Mouse (Mus musculus) CH12.LX (cell line): Measurements from ENCODE around the gene Tctn3. TPM values are rescaled to one million over a fixed set of nuclear protein-coding genes. Genes with fewer than 3 reads are reported as not detected.

ENCODE experiments used
- DNase-seq: peaks from one replicate; pipeline ENCODE4 v3.0.0-alpha.2; 2013; ENCODE audit errors: extremely low read depth
- H3K27ac ChIP-seq: 2 replicates; pipeline ENCODE4 v1.5.1; 2012; ENCODE audit warnings: low read depth, mild to moderate bottlenecking, control low read depth, moderate library complexity; ENCODE audit not compliant: insufficient read depth
- H3K27me3 ChIP-seq: replicated peaks from 2 replicates; pipeline ENCODE3; 2012; ENCODE audit warnings: inconsistent platforms
- H3K36me3 ChIP-seq, 2 experiments: replicated peaks in 1 of 2; 2 replicates each; pipeline versions ENCODE3 to v1.6.1; 2012; ENCODE audit warnings: inconsistent platforms in 1 of 2, low read length in 1 of 2, mild to moderate bottlenecking in 1 of 2, mixed read lengths in 1 of 2, moderate library complexity in 1 of 2; ENCODE audit not compliant: control insufficient read depth in 1 of 2, insufficient read depth in 1 of 2
- H3K4me1 ChIP-seq, 2 experiments: 2 replicates each; pipeline ENCODE4 v1.6.1; 2012; ENCODE audit warnings: inconsistent platforms in 1 of 2, moderate library complexity in 1 of 2; ENCODE audit not compliant: insufficient read depth in 2 of 2, control insufficient read depth in 1 of 2
- H3K4me2 ChIP-seq: 2 replicates; pipeline ENCODE4 v1.6.1; 2012; ENCODE audit warnings: low read depth, mild to moderate bottlenecking, control low read depth; ENCODE audit not compliant: poor library complexity, insufficient read depth, severe bottlenecking
- H3K4me3 ChIP-seq, 3 experiments: fragments of 150-350 bp in 1 of 3; sonication (generic) in 1 of 3; replicated peaks in 1 of 3; 2 replicates each; pipeline versions ENCODE3 to v1.5.1; 2011 to 2012; ENCODE audit warnings: low read depth in 2 of 3, low read length in 2 of 3, mild to moderate bottlenecking in 2 of 3, moderate library complexity in 2 of 3, control low read depth in 1 of 3, improper control_type of control experiment in 1 of 3, inconsistent platforms in 1 of 3, mixed read lengths in 1 of 3; ENCODE audit not compliant: poor library complexity in 1 of 3
- H3K79me2 ChIP-seq: replicated peaks from 2 replicates; pipeline ENCODE4 v1.6.1; 2012; ENCODE audit warnings: mild to moderate bottlenecking, moderate library complexity; ENCODE audit not compliant: control insufficient read depth, poor library complexity, insufficient read depth, severe bottlenecking; ENCODE audit errors: extremely low read depth
- H3K9ac ChIP-seq: 2 replicates; pipeline ENCODE4 v1.6.1; 2012; ENCODE audit warnings: low read depth, mild to moderate bottlenecking, control low read depth, moderate library complexity; ENCODE audit not compliant: insufficient read depth
- H3K9me3 ChIP-seq: replicated peaks from 2 replicates; pipeline ENCODE3; 2012; ENCODE audit warnings: low read length, inconsistent platforms, mixed read lengths
- BHLHE40 ChIP-seq: IDR thresholded peaks from 2 replicates; pipeline ENCODE4 v1.6.1; 2011; ENCODE audit warnings: mild to moderate bottlenecking, low read depth, low read length, improper control_type of control experiment
- CHD1 ChIP-seq: IDR thresholded peaks from 2 replicates; pipeline ENCODE4 v1.6.1; 2012; ENCODE audit warnings: low read depth, low read length, improper control_type of control experiment, inconsistent platforms
- CTCF ChIP-seq, 2 experiments: IDR thresholded peaks in 1 of 2; conservative IDR thresholded peaks in 1 of 2; 2 replicates each; pipeline ENCODE4 v1.5.1; 2011 to 2012; ENCODE audit warnings: low read depth in 2 of 2, low read length in 2 of 2, improper control_type of control experiment in 1 of 2, inconsistent platforms in 1 of 2, mild to moderate bottlenecking in 1 of 2, moderate library complexity in 1 of 2
- E2F4 ChIP-seq: IDR thresholded peaks from 2 replicates; pipeline ENCODE4 v1.6.1; 2011; ENCODE audit warnings: low read depth, low read length, improper control_type of control experiment; ENCODE audit not compliant: insufficient replicate concordance
- ELF1 ChIP-seq: IDR thresholded peaks from 2 replicates; pipeline ENCODE4 v1.6.1; 2014; ENCODE audit warnings: low read depth, mild to moderate bottlenecking, inconsistent platforms, low read length, improper control_type of control experiment
- EP300 ChIP-seq: IDR thresholded peaks from 2 replicates; pipeline ENCODE4 v1.6.1; 2011; ENCODE audit warnings: low read length, improper control_type of control experiment
- ETS1 ChIP-seq: conservative IDR thresholded peaks from 2 replicates; pipeline ENCODE4 v1.6.1; 2012; ENCODE audit warnings: low read depth, mild to moderate bottlenecking, inconsistent platforms, low read length, improper control_type of control experiment, moderate library complexity
- GABPA ChIP-seq: IDR thresholded peaks from 2 replicates; pipeline ENCODE4 v1.6.1; 2012; ENCODE audit warnings: low read depth, low read length, improper control_type of control experiment, inconsistent platforms; ENCODE audit not compliant: insufficient replicate concordance
- HCFC1 ChIP-seq: IDR thresholded peaks from 2 replicates; pipeline ENCODE4 v1.6.1; 2012; ENCODE audit warnings: low read depth, mild to moderate bottlenecking, inconsistent platforms, low read length, improper control_type of control experiment
- IRF4 ChIP-seq: IDR thresholded peaks from 2 replicates; pipeline ENCODE4 v1.6.1; 2014; ENCODE audit warnings: low read depth, mild to moderate bottlenecking, inconsistent platforms, low read length, improper control_type of control experiment
- JUND ChIP-seq: conservative IDR thresholded peaks from 2 replicates; pipeline ENCODE4 v1.6.1; 2011; ENCODE audit warnings: low read depth, low read length, improper control_type of control experiment
- MAFK ChIP-seq: IDR thresholded peaks from 2 replicates; pipeline ENCODE4 v1.6.1; 2011; ENCODE audit warnings: low read length, improper control_type of control experiment; ENCODE audit not compliant: insufficient replicate concordance
- MAZ ChIP-seq: IDR thresholded peaks from 2 replicates; pipeline ENCODE4 v1.6.1; 2012; ENCODE audit warnings: low read depth, mild to moderate bottlenecking, inconsistent platforms, low read length, improper control_type of control experiment, moderate library complexity
- MXI1 ChIP-seq: IDR thresholded peaks from 2 replicates; pipeline ENCODE4 v1.6.1; 2011; ENCODE audit warnings: mild to moderate bottlenecking, low read depth, low read length, improper control_type of control experiment
- MYC ChIP-seq: IDR thresholded peaks from 2 replicates; pipeline ENCODE4 v1.6.1; 2011; ENCODE audit warnings: low read depth, mild to moderate bottlenecking, improper control_type of control experiment, low read length
- NRF1 ChIP-seq: IDR thresholded peaks from 2 replicates; pipeline ENCODE4 v1.6.1; 2014; ENCODE audit warnings: low read depth, mild to moderate bottlenecking, inconsistent platforms, low read length, improper control_type of control experiment, moderate library complexity
- POLR2A ChIP-seq: IDR thresholded peaks from 2 replicates; pipeline ENCODE4 v1.6.1; 2011; ENCODE audit warnings: low read depth, mild to moderate bottlenecking, improper control_type of control experiment, low read length
- POLR2AphosphoS2 ChIP-seq: IDR thresholded peaks from 2 replicates; pipeline ENCODE4 v1.6.1; 2011; ENCODE audit warnings: low read depth, low read length, improper control_type of control experiment
- RAD21 ChIP-seq: IDR thresholded peaks from 2 replicates; pipeline ENCODE4 v1.6.1; 2011; ENCODE audit warnings: low read depth, mild to moderate bottlenecking, low read length, improper control_type of control experiment, moderate library complexity
- SIN3A ChIP-seq: IDR thresholded peaks from 2 replicates; pipeline ENCODE4 v1.6.1; 2012; ENCODE audit warnings: low read length, improper control_type of control experiment, inconsistent platforms
- SMC3 ChIP-seq: IDR thresholded peaks from 2 replicates; pipeline ENCODE4 v1.6.1; 2011; ENCODE audit warnings: low read depth, low read length, improper control_type of control experiment
- TBP ChIP-seq: conservative IDR thresholded peaks from 2 replicates; pipeline ENCODE4 v1.6.1; 2011; ENCODE audit warnings: low read depth, low read length, improper control_type of control experiment
- TCF12 ChIP-seq: IDR thresholded peaks from 2 replicates; pipeline ENCODE4 v1.6.1; 2014; ENCODE audit warnings: low read depth, mild to moderate bottlenecking, inconsistent platforms, low read length, improper control_type of control experiment
- UBTF ChIP-seq: IDR thresholded peaks from 2 replicates; pipeline ENCODE4 v1.6.1; 2012; ENCODE audit warnings: low read depth, mild to moderate bottlenecking, inconsistent platforms, low read length, improper control_type of control experiment, moderate library complexity
- USF1 ChIP-seq: IDR thresholded peaks from 2 replicates; pipeline ENCODE4 v1.6.1; 2014; ENCODE audit warnings: low read depth, mild to moderate bottlenecking, inconsistent platforms, low read length, improper control_type of control experiment
- USF2 ChIP-seq: conservative IDR thresholded peaks from 2 replicates; pipeline ENCODE4 v1.6.1; 2011; ENCODE audit warnings: low read depth, low read length, improper control_type of control experiment
- ZC3H11A ChIP-seq: IDR thresholded peaks from 2 replicates; pipeline ENCODE4 v1.6.1; 2012; ENCODE audit warnings: low read depth, mild to moderate bottlenecking, inconsistent platforms, low read length, improper control_type of control experiment
- ZKSCAN1 ChIP-seq: IDR thresholded peaks from 2 replicates; pipeline ENCODE4 v1.6.1; 2012; ENCODE audit warnings: low read depth, inconsistent platforms, low read length, improper control_type of control experiment, borderline replicate concordance
- ZMIZ1 ChIP-seq: IDR thresholded peaks from 2 replicates; pipeline ENCODE4 v1.6.1; 2012; ENCODE audit warnings: low read depth, mild to moderate bottlenecking, inconsistent platforms, low read length, improper control_type of control experiment
- dilution Hi-C: fragments of 300-500 bp; cut with MboI; formaldehyde crosslinking; loops from 2 replicates; pipeline ENCODE4 v1.14.3; 2020; ENCODE audit warnings: low sequenced_read_pairs; ENCODE audit not compliant: extremely low pct_unique_long_range_greater_than_20kb, extremely low pct_ligation_motif_present
- in situ Hi-C: fragments of 300-500 bp; cut with MboI; formaldehyde crosslinking; loops from 3 replicates; pipeline ENCODE4 v1.14.3; 2019; ENCODE audit warnings: low sequenced_read_pairs, low pct_ligation_motif_present, low pct_unique_long_range_greater_than_20kb, mixed read lengths
- polyA plus RNA-seq: library from polyadenylated mRNA; unstranded; fragments of >175 nt; gene quantifications from 2 replicates; pipeline ENCODE4 v1.2.1, GENCODE M21; 2012; ENCODE audit warnings: low read depth; ENCODE audit not compliant: insufficient read length
- total RNA-seq, 2 experiments: library from RNA; depleted of rRNA; stranded (reverse); fragments of 300-350 nt in 1 of 2; fragments of >200 nt in 1 of 2; gene quantifications; 2 replicates each; pipeline ENCODE4 v1.2.3; 2012 to 2014

Tctn3 gene
- total and polyA plus RNA-seq, 3 experiments = 6.4 to 10.6 (median 9.9) TPM

- TF ChIP-seq SMC3 (no peak), EP300 (0 out of 2 replicates have a peak, but pooled peaks have one; percentile 7)
- peak overlapping the region; percentile 94 for H3K9ac ChIP-seq
- H3K9me3 ChIP-seq = no peaks in the 10 kb centered on the region
- in situ Hi-C loops (no loop called here), dilution Hi-C loops (no loop called here)
- H3K4me3 ChIP-seq = peak overlapping the region; percentile 71 to 96 (median 87)
- DNase-seq = no peak
- peaks cover 17 to 51% of the 10 kb centered on the region in 2 experiments for H3K36me3 ChIP-seq
- no peaks in the 10 kb centered on the region for H3K27me3 ChIP-seq
- peak overlapping the region; percentile 29 for H3K4me2 ChIP-seq
- H3K79me2 ChIP-seq = peaks cover 34% of the 10 kb centered on the region
- H3K27ac ChIP-seq = no peak overlapping the region
- peaks cover 7 to 33% of the 10 kb centered on the region in 2 experiments; a peak in 3 of 4 replicates for H3K4me1 ChIP-seq
These were observed 22.5 kb downstream of the Tctn3 start for GRCm38 (mm10) chr19:40589530-40589880.

GRCm38 (mm10) chr19:40588847-40589529, 23.0 kb downstream of the Tctn3 start:
- peaks cover 7 to 37% of the 10 kb centered on the region in 2 experiments; a peak in 3 of 4 replicates for H3K4me1 ChIP-seq
- peak overlapping the region; percentile 94 for H3K9ac ChIP-seq
- peak; percentile 95 for DNase-seq
- peak overlapping the region; percentile 76 for H3K27ac ChIP-seq
- H3K4me2 ChIP-seq = peak overlapping the region; percentile 81
- peaks cover 21 to 50% of the 10 kb centered on the region in 2 experiments for H3K36me3 ChIP-seq
- H3K4me3 ChIP-seq = peak overlapping the region; percentile 71 to 96 (median 87)
- H3K79me2 ChIP-seq = peaks cover 34% of the 10 kb centered on the region
- no peaks in the 10 kb centered on the region for H3K9me3 ChIP-seq
- H3K27me3 ChIP-seq = no peaks in the 10 kb centered on the region
- dilution Hi-C loops = no loop called here
- in situ Hi-C loops = no loop called here
- TF ChIP-seq E2F4 = 0 out of 2 replicates have a peak, but pooled peaks have one; percentile 49
- TF ChIP-seq BHLHE40 = peak; percentile 17; the same call in 1 of the 2 replicates
- peak; percentile 76; the same call in 1 of the 2 replicates for TF ChIP-seq TBP
- peak; percentile 45 for TF ChIP-seq RAD21
- TF ChIP-seq SIN3A = peak; percentile 96
- peak; percentile 76 for TF ChIP-seq POLR2A
- peak; percentile 87 for TF ChIP-seq ELF1
- no peak for TF ChIP-seq USF1
- TF ChIP-seq USF2 = no peak
- no peak; the same call in 1 of the 2 replicates for TF ChIP-seq NRF1
- peak; percentile 94; the same call in 1 of the 2 replicates for TF ChIP-seq CHD1
- peak; percentile 3; the same call in 1 of the 2 replicates for TF ChIP-seq EP300
- no peak for TF ChIP-seq ZKSCAN1
- TF ChIP-seq GABPA = no peak
- peak; percentile 69; the same call in 1 of the 2 replicates for TF ChIP-seq TCF12
- peak; percentile 58; the same call in 1 of the 2 replicates for TF ChIP-seq MXI1
- TF ChIP-seq POLR2AphosphoS2 = 0 out of 2 replicates have a peak, but pooled peaks have one; percentile 66
- TF ChIP-seq MAZ = peak; percentile 38; the same call in 1 of the 2 replicates
- peak; percentile 60 for TF ChIP-seq ZMIZ1
- TF ChIP-seq MYC = peak; percentile 87
- TF ChIP-seq UBTF = 0 out of 2 replicates have a peak, but pooled peaks have one; percentile 18
- TF ChIP-seq CTCF (conservative IDR thresholded peaks at IDR 0.05 in 1 of 2, IDR thresholded peaks at IDR 0.05 in 1 of 2; ENCODE audit: low read depth in 2 of 2, low read length in 2 of 2) = peak; percentile 42 to 78; a peak in 3 of 4 replicates
- TF ChIP-seq SMC3 = peak; percentile 53
- TF ChIP-seq ZC3H11A = no peak
- no peak; the same call in 1 of the 2 replicates for TF ChIP-seq ETS1
- 0 out of 2 replicates have a peak, but pooled peaks have one; percentile 1 for TF ChIP-seq MAFK
- TF ChIP-seq IRF4 = peak; percentile 58; the same call in 1 of the 2 replicates
- peak; percentile 51; the same call in 1 of the 2 replicates for TF ChIP-seq HCFC1
- TF ChIP-seq JUND = peak; percentile 31; the same call in 1 of the 2 replicates
